Mouse (Mus musculus): ENCODE measurements at regions not wholly inside any gene's neighbourhood (a gene's known extent, or its start where the extent isn't known, plus 50 kb on each side); places are given as distances from the start of the nearest gene placed in this dataset.

- Histone ChIP-seq H3K27me3 (ENCODE audit: insufficient read depth, low read length) (no peaks in the 10 kb centered on the region), H3K4me1 (ENCODE audit: insufficient read depth) (no peaks in the 10 kb centered on the region), H3K27ac (ENCODE audit: low read depth) (no peak overlapping the region), H3K4me3 (ENCODE audit: low read depth, low read length) (no peak overlapping the region), H3K9me3 (ENCODE audit: low read length) (no peaks in the 10 kb centered on the region), H3K4me2 (ENCODE audit: low read depth, low read length) (no peak overlapping the region), H3K36me3 (replicated peaks; ENCODE audit: insufficient read depth, low read length) (no peaks in the 10 kb centered on the region), H3K9ac (replicated peaks) (no peak overlapping the region)
- WGBS (ENCODE audit: insufficient replicate concordance): 80% methylated on average over 2 of the region's 2 CpGs
- TF ChIP-seq CTCF (IDR thresholded peaks at IDR 0.05; ENCODE audit: low read depth) (no peak), EP300 (IDR thresholded peaks at IDR 0.05; ENCODE audit: low read depth) (no peak)
- DNase-seq (no peak), ATAC-seq (no peak)
Measured at GRCm38 (mm10) chr12:93122216-93122615, 1273.3 kb upstream of the Sel1l start.

- H3K4me2 ChIP-seq (ENCODE audit: low read depth, low read length): no peak overlapping the region
- no peaks in the 10 kb centered on the region for H3K9me3 ChIP-seq (ENCODE audit: low read length)
- no peak overlapping the region for H3K4me3 ChIP-seq (ENCODE audit: low read depth, low read length)
- no peak for DNase-seq
- H3K36me3 ChIP-seq (replicated peaks; ENCODE audit: insufficient read depth, low read length): no peaks in the 10 kb centered on the region
- H3K27me3 ChIP-seq (ENCODE audit: insufficient read depth, low read length): no peaks in the 10 kb centered on the region
- H3K9ac ChIP-seq (replicated peaks): no peak overlapping the region
- no peaks in the 10 kb centered on the region for H3K4me1 ChIP-seq (ENCODE audit: insufficient read depth)
- no peak for ATAC-seq
- TF ChIP-seq CTCF (IDR thresholded peaks at IDR 0.05; ENCODE audit: low read depth) (no peak), EP300 (IDR thresholded peaks at IDR 0.05; ENCODE audit: low read depth) (no peak)
- H3K27ac ChIP-seq (ENCODE audit: low read depth): no peak overlapping the region
- 67% methylated on average over 5 of the region's 5 CpGs for WGBS (ENCODE audit: insufficient replicate concordance)
Measured at GRCm38 (mm10) chr12:93088031-93088790, 1239.3 kb upstream of the Sel1l start.

GRCm38 (mm10) chr12:93063864-93064263, 1214.9 kb upstream of the Sel1l start:
- no peak overlapping the region for H3K27ac ChIP-seq (ENCODE audit: low read depth)
- TF ChIP-seq CTCF (IDR thresholded peaks at IDR 0.05; ENCODE audit: low read depth) (no peak), EP300 (IDR thresholded peaks at IDR 0.05; ENCODE audit: low read depth) (no peak)
- H3K4me1 ChIP-seq (ENCODE audit: insufficient read depth): no peaks in the 10 kb centered on the region
- ATAC-seq (no peak), DNase-seq (no peak)
- no peaks in the 10 kb centered on the region for H3K36me3 ChIP-seq (replicated peaks; ENCODE audit: insufficient read depth, low read length)
- H3K4me2 ChIP-seq (ENCODE audit: low read depth, low read length): no peak overlapping the region
- no peak overlapping the region for H3K4me3 ChIP-seq (ENCODE audit: low read depth, low read length)
- 67% methylated on average over 1 of the region's 1 CpGs for WGBS (ENCODE audit: insufficient replicate concordance)
- no peaks in the 10 kb centered on the region for H3K27me3 ChIP-seq (ENCODE audit: insufficient read depth, low read length)
- no peaks in the 10 kb centered on the region for H3K9me3 ChIP-seq (ENCODE audit: low read length)
- no peak overlapping the region for H3K9ac ChIP-seq (replicated peaks)

- no peaks in the 10 kb centered on the region for H3K9me3 ChIP-seq (ENCODE audit: low read length)
- no peak overlapping the region for H3K27ac ChIP-seq (ENCODE audit: low read depth)
- no peaks in the 10 kb centered on the region for H3K27me3 ChIP-seq (ENCODE audit: insufficient read depth, low read length)
- no peak overlapping the region for H3K9ac ChIP-seq (replicated peaks)
- H3K4me2 ChIP-seq (ENCODE audit: low read depth, low read length): no peak overlapping the region
- H3K36me3 ChIP-seq (replicated peaks; ENCODE audit: insufficient read depth, low read length): no peaks in the 10 kb centered on the region
- H3K4me1 ChIP-seq (ENCODE audit: insufficient read depth): no peaks in the 10 kb centered on the region
- no peak for ATAC-seq
- DNase-seq: no peak
- no peak overlapping the region for H3K4me3 ChIP-seq (ENCODE audit: low read depth, low read length)
- no peak for TF ChIP-seq EP300 (IDR thresholded peaks at IDR 0.05; ENCODE audit: low read depth)
- TF ChIP-seq CTCF (IDR thresholded peaks at IDR 0.05; ENCODE audit: low read depth): no peak
Measured at GRCm38 (mm10) chr12:93019633-93020032, 1170.7 kb upstream of the Sel1l start.

GRCm38 (mm10) chr12:93011583-93011982, 1162.6 kb upstream of the Sel1l start:
- Histone ChIP-seq H3K9ac (replicated peaks) (no peak overlapping the region), H3K4me3 (ENCODE audit: low read depth, low read length) (no peak overlapping the region), H3K9me3 (ENCODE audit: low read length) (no peaks in the 10 kb centered on the region), H3K27ac (ENCODE audit: low read depth) (no peak overlapping the region), H3K27me3 (ENCODE audit: insufficient read depth, low read length) (no peaks in the 10 kb centered on the region), H3K4me1 (ENCODE audit: insufficient read depth) (no peaks in the 10 kb centered on the region), H3K36me3 (replicated peaks; ENCODE audit: insufficient read depth, low read length) (no peaks in the 10 kb centered on the region), H3K4me2 (ENCODE audit: low read depth, low read length) (no peak overlapping the region)
- ATAC-seq: no peak
- TF ChIP-seq EP300 (IDR thresholded peaks at IDR 0.05; ENCODE audit: low read depth): no peak
- TF ChIP-seq CTCF (IDR thresholded peaks at IDR 0.05; ENCODE audit: low read depth): no peak
- no peak for DNase-seq

- no peak overlapping the region for H3K9ac ChIP-seq (replicated peaks)
- H3K27me3 ChIP-seq (ENCODE audit: insufficient read depth, low read length): no peaks in the 10 kb centered on the region
- H3K9me3 ChIP-seq (ENCODE audit: low read length): no peaks in the 10 kb centered on the region
- ATAC-seq: no peak
- no peak for DNase-seq
- H3K4me1 ChIP-seq (ENCODE audit: insufficient read depth): no peaks in the 10 kb centered on the region
- TF ChIP-seq EP300 (IDR thresholded peaks at IDR 0.05; ENCODE audit: low read depth): no peak
- peak; percentile 11; the same call in 1 of the 2 replicates for TF ChIP-seq CTCF (IDR thresholded peaks at IDR 0.05; ENCODE audit: low read depth)
- no peak overlapping the region for H3K27ac ChIP-seq (ENCODE audit: low read depth)
- no peak overlapping the region for H3K4me3 ChIP-seq (ENCODE audit: low read depth, low read length)
- no peak overlapping the region for H3K4me2 ChIP-seq (ENCODE audit: low read depth, low read length)
- WGBS (ENCODE audit: insufficient replicate concordance): 51% methylated on average over 2 of the region's 2 CpGs
- H3K36me3 ChIP-seq (replicated peaks; ENCODE audit: insufficient read depth, low read length): no peaks in the 10 kb centered on the region
Measured at GRCm38 (mm10) chr12:93006844-93007365, 1157.9 kb upstream of the Sel1l start.

All from liver, postnatal 0 days (tissue).